Mouse (Mus musculus) erythroblast, embryonic 14.5 days (primary cell): ENCODE measurements around the gene Dpp6. TPM values are rescaled to one million over a fixed set of nuclear protein-coding genes. Genes with fewer than 3 reads are reported as not detected.

Experiments used
- H3K27me3 ChIP-seq: 2 replicates; pipeline ENCODE4 v1.6.1; 2012; ENCODE audit warnings: inconsistent platforms; ENCODE audit not compliant: control insufficient read depth
- H3K36me3 ChIP-seq: 2 replicates; pipeline ENCODE4 v1.6.1; 2012; ENCODE audit warnings: mild to moderate bottlenecking, inconsistent platforms; ENCODE audit not compliant: control insufficient read depth
- H3K4me1 ChIP-seq: 2 replicates; pipeline ENCODE4 v1.6.1; 2012; ENCODE audit warnings: inconsistent platforms; ENCODE audit not compliant: control insufficient read depth
- H3K4me3 ChIP-seq: replicated peaks from 2 replicates; pipeline ENCODE3; 2012; ENCODE audit warnings: moderate library complexity, mild to moderate bottlenecking, inconsistent platforms
- H3K9me3 ChIP-seq: 2 replicates; pipeline ENCODE4 v1.6.1; 2012; ENCODE audit warnings: low read length, inconsistent platforms, mixed read lengths; ENCODE audit not compliant: control insufficient read depth
- GATA1 ChIP-seq: IDR thresholded peaks from 2 replicates; pipeline ENCODE4 v1.6.1; 2012; ENCODE audit warnings: low read length, inconsistent platforms, mixed read lengths
- TAL1 ChIP-seq: IDR thresholded peaks from 3 replicates; pipeline ENCODE4 v1.6.1; 2012; ENCODE audit warnings: low read length, inconsistent platforms, mixed read lengths
- polyA plus RNA-seq: library from polyadenylated mRNA; stranded (reverse); fragments of >175 nt; gene quantifications from 2 replicates; pipeline ENCODE4 v1.2.3, GENCODE M21; 2012

The Dpp6 gene
- polyA plus RNA-seq, 1 experiment: 0.05 TPM

- Histone ChIP-seq H3K36me3 (no peaks in the 10 kb centered on the region), H3K4me3 (no peak overlapping the region), H3K27me3 (no peaks in the 10 kb centered on the region), H3K9me3 (no peaks in the 10 kb centered on the region), H3K4me1 (no peaks in the 10 kb centered on the region)
- no peak for TF ChIP-seq TAL1
- no peak for TF ChIP-seq GATA1
Measured at GRCm38 (mm10) chr5:27587970-27588758, 771.2 kb downstream of the Dpp6 start.

DNA sequence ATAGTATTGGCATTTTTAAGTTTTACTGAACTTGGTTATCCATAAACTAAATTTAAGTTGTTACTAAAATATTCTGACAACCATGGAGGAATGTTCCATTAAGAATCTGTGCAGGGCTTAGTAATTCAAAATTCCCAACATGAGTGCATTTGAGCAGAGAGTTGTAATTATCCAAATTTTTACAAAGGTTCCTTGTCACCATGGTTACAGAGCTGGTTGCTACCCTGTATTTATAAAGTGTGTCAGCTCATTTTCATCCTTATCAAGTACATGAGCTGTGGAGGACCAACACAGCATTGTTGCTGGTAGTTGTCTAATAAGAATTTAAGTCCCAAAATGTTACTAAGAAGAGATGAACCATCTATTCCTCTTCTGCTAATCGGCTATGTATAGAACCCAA is 787.1 kb downstream of the Dpp6 start:
- Histone ChIP-seq H3K9me3 (no peaks in the 10 kb centered on the region), H3K4me3 (no peak overlapping the region), H3K4me1 (no peaks in the 10 kb centered on the region), H3K27me3 (no peaks in the 10 kb centered on the region), H3K36me3 (no peaks in the 10 kb centered on the region)
- TF ChIP-seq GATA1 (no peak), TAL1 (no peak)

- Histone ChIP-seq H3K4me3 (no peak overlapping the region), H3K9me3 (no peaks in the 10 kb centered on the region), H3K4me1 (no peaks in the 10 kb centered on the region), H3K27me3 (no peaks in the 10 kb centered on the region), H3K36me3 (no peaks in the 10 kb centered on the region)
- TF ChIP-seq TAL1 (no peak), GATA1 (no peak)
Measured at GRCm38 (mm10) chr5:27615769-27616168, 798.8 kb downstream of the Dpp6 start.

DNA sequence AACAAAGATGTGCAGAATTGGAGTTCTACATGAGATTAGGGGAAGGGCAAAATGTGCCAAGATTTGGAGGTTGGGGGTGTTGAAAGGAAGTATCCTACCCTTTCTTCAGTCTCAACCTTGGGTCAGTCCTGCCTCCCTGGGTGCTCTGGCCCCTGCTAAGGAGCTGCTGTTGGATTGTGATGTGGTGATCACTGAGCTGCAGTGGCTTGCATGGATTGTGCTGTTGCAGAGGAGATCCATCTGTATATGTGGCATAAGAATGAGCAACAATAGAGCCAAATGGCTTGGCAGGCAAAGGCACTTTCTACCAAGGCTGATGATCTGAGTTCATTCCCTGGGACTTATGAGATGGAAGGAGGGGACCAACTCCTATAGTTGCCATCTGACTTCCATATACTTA is 804.8 kb downstream of the Dpp6 start:
- H3K27me3 ChIP-seq: no peaks in the 10 kb centered on the region
- TF ChIP-seq TAL1: no peak
- TF ChIP-seq GATA1: no peak
- H3K4me1 ChIP-seq: no peaks in the 10 kb centered on the region
- no peaks in the 10 kb centered on the region for H3K36me3 ChIP-seq
- H3K9me3 ChIP-seq: no peaks in the 10 kb centered on the region
- H3K4me3 ChIP-seq: no peak overlapping the region

DNA sequence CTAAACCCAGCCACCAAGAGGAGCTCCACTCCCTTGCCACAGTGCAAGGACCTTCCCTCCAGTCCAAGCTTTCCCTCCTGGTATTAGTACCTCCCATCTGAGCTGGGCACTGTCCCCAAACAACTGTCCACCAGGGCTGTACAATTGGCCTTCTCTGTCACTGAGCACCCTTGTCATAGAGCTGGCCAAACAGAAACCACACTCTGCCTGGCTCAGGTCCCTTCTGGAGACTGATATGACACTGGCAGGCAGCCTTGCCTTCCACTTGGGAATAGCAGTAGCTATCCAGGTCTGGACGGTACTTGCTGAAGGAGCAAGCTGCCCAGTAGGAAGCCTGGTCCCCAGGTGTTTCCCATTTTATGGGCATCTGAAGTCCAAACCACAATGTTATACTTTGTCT is 806.9 kb downstream of the Dpp6 start:
- H3K4me1 ChIP-seq: no peaks in the 10 kb centered on the region

GRCm38 (mm10) chr5:27632151-27632550 is 815.1 kb downstream of the Dpp6 start:
- no peaks in the 10 kb centered on the region for H3K4me1 ChIP-seq
- no peak overlapping the region for H3K4me3 ChIP-seq
- no peak for TF ChIP-seq TAL1
- TF ChIP-seq GATA1: no peak
- H3K36me3 ChIP-seq: no peaks in the 10 kb centered on the region
- H3K27me3 ChIP-seq: no peaks in the 10 kb centered on the region
- no peaks in the 10 kb centered on the region for H3K9me3 ChIP-seq

More for the DNA sequence above, 806.9 kb downstream of the Dpp6 start:
- no peak for TF ChIP-seq GATA1
- no peak for TF ChIP-seq TAL1
- H3K36me3 ChIP-seq: no peaks in the 10 kb centered on the region
- H3K27me3 ChIP-seq: no peaks in the 10 kb centered on the region
- H3K9me3 ChIP-seq: no peaks in the 10 kb centered on the region
- H3K4me3 ChIP-seq: no peak overlapping the region

DNA sequence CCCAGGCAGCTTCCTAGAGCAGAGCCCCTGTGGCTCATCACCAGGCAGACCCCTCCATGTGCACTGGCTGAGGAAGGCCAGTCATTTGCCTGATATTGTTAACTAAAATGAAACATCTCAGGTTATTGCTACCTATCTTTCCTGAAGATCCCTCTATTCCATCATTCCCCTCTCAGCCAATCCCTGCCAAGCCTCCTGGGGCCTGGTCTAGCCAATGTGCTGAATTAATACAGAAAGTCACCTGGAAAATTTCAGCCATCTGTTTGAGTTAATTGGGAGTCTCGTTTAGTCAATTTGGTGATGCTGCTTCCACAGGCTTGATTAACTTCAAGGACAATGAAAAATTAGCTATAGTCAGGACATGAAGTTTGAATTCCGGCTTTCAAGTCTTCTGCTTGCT is 818.9 kb downstream of the Dpp6 start:
- Histone ChIP-seq H3K4me1 (no peaks in the 10 kb centered on the region), H3K27me3 (no peaks in the 10 kb centered on the region), H3K9me3 (no peaks in the 10 kb centered on the region), H3K4me3 (no peak overlapping the region), H3K36me3 (no peaks in the 10 kb centered on the region)
- no peak for TF ChIP-seq TAL1
- no peak for TF ChIP-seq GATA1

GRCm38 (mm10) chr5:27641876-27642275 is 824.9 kb downstream of the Dpp6 start:
- no peaks in the 10 kb centered on the region for H3K27me3 ChIP-seq
- no peaks in the 10 kb centered on the region for H3K9me3 ChIP-seq
- TF ChIP-seq GATA1 (no peak), TAL1 (no peak)

GRCm38 (mm10) chr5:27651879-27652814 is 835.1 kb downstream of the Dpp6 start:
- TF ChIP-seq GATA1 (no peak), TAL1 (no peak)
- H3K27me3 ChIP-seq: no peaks in the 10 kb centered on the region
- no peaks in the 10 kb centered on the region; the same call in 1 of the 2 replicates for H3K4me1 ChIP-seq
- H3K36me3 ChIP-seq: no peaks in the 10 kb centered on the region
- H3K4me3 ChIP-seq: no peak overlapping the region
- no peaks in the 10 kb centered on the region for H3K9me3 ChIP-seq

More at GRCm38 (mm10) chr5:27641876-27642275, 824.9 kb downstream of the Dpp6 start:
- no peaks in the 10 kb centered on the region for H3K36me3 ChIP-seq
- no peaks in the 10 kb centered on the region for H3K4me1 ChIP-seq
- H3K4me3 ChIP-seq: no peak overlapping the region
